Mouse (Mus musculus) kidney, adult 2 months (tissue): ENCODE results near the gene Atp5d. TPM values are rescaled to one million over a fixed set of nuclear protein-coding genes. Genes with fewer than 3 reads are reported as not detected.

Experiments
- DNase-seq: peaks from one replicate; pipeline ENCODE4 v3.0.0; 2021
- H3K27ac ChIP-seq: fragments of 200-500 bp; 2 replicates; pipeline ENCODE4 v1.5.1; 2012; ENCODE audit warnings: low read depth, low read length, control low read depth, inconsistent platforms; ENCODE audit not compliant: insufficient read depth
- H3K27me3 ChIP-seq: fragments of 200-500 bp; replicated peaks from 2 replicates; pipeline ENCODE4 v1.6.1; 2012; ENCODE audit warnings: mild to moderate bottlenecking, moderate library complexity, low read length, inconsistent platforms; ENCODE audit not compliant: control insufficient read depth, insufficient read depth
- H3K36me3 ChIP-seq: fragments of 200-500 bp; 2 replicates; pipeline ENCODE4 v1.6.1; 2012; ENCODE audit warnings: mild to moderate bottlenecking, moderate library complexity, low read length, inconsistent platforms; ENCODE audit not compliant: control insufficient read depth, insufficient read depth
- H3K4me1 ChIP-seq: fragments of 200-500 bp; 2 replicates; pipeline ENCODE4 v1.6.1; 2011; ENCODE audit warnings: low read length; ENCODE audit not compliant: control insufficient read depth, insufficient read depth
- H3K4me3 ChIP-seq: fragments of 200-500 bp; 2 replicates; pipeline ENCODE4 v1.5.1; 2011; ENCODE audit warnings: mild to moderate bottlenecking, low read depth, low read length, control low read depth; ENCODE audit not compliant: insufficient read depth
- CTCF ChIP-seq: fragments of 200-500 bp; conservative IDR thresholded peaks from 2 replicates; pipeline ENCODE4 v1.5.1; 2011; ENCODE audit warnings: low read depth, mild to moderate bottlenecking, control low read depth, low read length, moderate library complexity, mixed read lengths; ENCODE audit not compliant: insufficient read depth, insufficient read length
- POLR2A ChIP-seq: fragments of 200-500 bp; IDR thresholded peaks from one replicate; pipeline ENCODE4 v1.6.1; 2011; ENCODE audit warnings: low read depth, low read length, control low read depth
- WGBS: fragments of 180-500 bp; shearing (Covaris S2); methylation state at CpG from one replicate; pipeline ENCODE4 v1.1.7; 2018; 5-methylcytosine and 5-hydroxymethylcytosine counted together
- polyA plus RNA-seq: library from polyadenylated mRNA; depleted of rRNA; stranded (reverse); fragments of >200 nt; gene quantifications from 2 replicates; pipeline ENCODE4 v1.2.3, GENCODE M21; 2012; rRNA removed

The Atp5d gene
- 1,948 and 2,036 TPM in 2 replicates for polyA plus RNA-seq

- DNase-seq, result peak; percentile 74
- TF ChIP-seq POLR2A (peak; percentile 20), CTCF (no peak)
- 1% methylated on average over 90 of the region's 94 CpGs for WGBS
- Histone ChIP-seq H3K4me1 (peaks cover 3% of the 10 kb centered on the region; the same call in 1 of the 2 replicates), H3K4me3 (peak within 1 kb of the TSS; percentile 58), H3K36me3 (no peaks in the 10 kb centered on the region), H3K27ac (no peak within 1 kb of the TSS), H3K27me3 (no peaks in the 10 kb centered on the region)
Observed at GRCm38 (mm10) chr10:80138553-80139438, at the start of gene Atp5d. Gene Atp5d, plus strand, starts transcription at chr10:80138632.

- TF ChIP-seq CTCF, result peak; percentile 62
- TF ChIP-seq POLR2A, result no peak
- H3K36me3 ChIP-seq, result no peaks in the 10 kb centered on the region
- H3K27ac ChIP-seq, result no peak overlapping the region
- DNase-seq, result peak; percentile 66
- peaks cover 30% of the 10 kb centered on the region for H3K4me1 ChIP-seq
- no peak overlapping the region for H3K4me3 ChIP-seq
- H3K27me3 ChIP-seq, result no peaks in the 10 kb centered on the region
- 62% methylated on average over 4 of the region's 4 CpGs for WGBS
Observed at GRCm38 (mm10) chr10:80089146-80089545, 49.3 kb upstream of the Atp5d start.

GRCm38 (mm10) chr10:80091527-80091926 lies 46.9 kb upstream of the Atp5d start:
- WGBS, result 92% methylated on average over 6 of the region's 6 CpGs
- no peak for DNase-seq
- H3K4me1 ChIP-seq, result peaks cover 44% of the 10 kb centered on the region
- H3K27ac ChIP-seq, result no peak overlapping the region
- TF ChIP-seq POLR2A (no peak), CTCF (no peak)
- no peaks in the 10 kb centered on the region for H3K27me3 ChIP-seq
- H3K4me3 ChIP-seq, result no peak overlapping the region
- H3K36me3 ChIP-seq, result no peaks in the 10 kb centered on the region

GRCm38 (mm10) chr10:80092690-80093089 lies 45.7 kb upstream of the Atp5d start:
- peak overlapping the region; percentile 9 for H3K27ac ChIP-seq
- TF ChIP-seq CTCF, result no peak
- TF ChIP-seq POLR2A, result no peak
- 35% methylated on average over 5 of the region's 5 CpGs for WGBS

GRCm38 (mm10) chr10:80094085-80094484 lies 44.3 kb upstream of the Atp5d start:
- whole genome bisulfite sequencing, result 61% methylated on average over 6 of the region's 6 CpGs
- DNase-seq, result peak; percentile 53
- Histone ChIP-seq H3K27ac (no peak overlapping the region), H3K36me3 (no peaks in the 10 kb centered on the region), H3K4me3 (no peak overlapping the region), H3K4me1 (peaks cover 56% of the 10 kb centered on the region), H3K27me3 (no peaks in the 10 kb centered on the region)
- no peak for TF ChIP-seq POLR2A
- no peak for TF ChIP-seq CTCF

More at GRCm38 (mm10) chr10:80092690-80093089, 45.7 kb upstream of the Atp5d start:
- Histone ChIP-seq H3K4me3 (no peak overlapping the region), H3K4me1 (peaks cover 50% of the 10 kb centered on the region), H3K36me3 (no peaks in the 10 kb centered on the region), H3K27me3 (no peaks in the 10 kb centered on the region)
- peak; percentile 50 for DNase-seq

- Histone ChIP-seq H3K27me3 (no peaks in the 10 kb centered on the region), H3K36me3 (no peaks in the 10 kb centered on the region), H3K27ac (0 out of 2 replicates have a peak overlapping the region, but pooled peaks have one; percentile 6), H3K4me3 (no peak overlapping the region), H3K4me1 (peaks cover 50% of the 10 kb centered on the region)
- TF ChIP-seq CTCF, result no peak
- TF ChIP-seq POLR2A, result no peak
- WGBS, result 39% methylated on average over 3 of the region's 3 CpGs
- peak; percentile 84 for DNase-seq
Observed at GRCm38 (mm10) chr10:80094684-80095083, 43.7 kb upstream of the Atp5d start.

- peaks cover 47% of the 10 kb centered on the region for H3K4me1 ChIP-seq
- 86% methylated on average over 5 of the region's 5 CpGs for WGBS
- H3K27ac ChIP-seq, result no peak overlapping the region
- no peaks in the 10 kb centered on the region for H3K27me3 ChIP-seq
- peak; percentile 42 for DNase-seq
- TF ChIP-seq POLR2A (no peak), CTCF (no peak)
- no peaks in the 10 kb centered on the region for H3K36me3 ChIP-seq
- no peak overlapping the region for H3K4me3 ChIP-seq
Observed at GRCm38 (mm10) chr10:80095547-80095946, 42.9 kb upstream of the Atp5d start.
